ENCODE assay signal across 12 mouse cellular contexts in the genomic region with DNA sequence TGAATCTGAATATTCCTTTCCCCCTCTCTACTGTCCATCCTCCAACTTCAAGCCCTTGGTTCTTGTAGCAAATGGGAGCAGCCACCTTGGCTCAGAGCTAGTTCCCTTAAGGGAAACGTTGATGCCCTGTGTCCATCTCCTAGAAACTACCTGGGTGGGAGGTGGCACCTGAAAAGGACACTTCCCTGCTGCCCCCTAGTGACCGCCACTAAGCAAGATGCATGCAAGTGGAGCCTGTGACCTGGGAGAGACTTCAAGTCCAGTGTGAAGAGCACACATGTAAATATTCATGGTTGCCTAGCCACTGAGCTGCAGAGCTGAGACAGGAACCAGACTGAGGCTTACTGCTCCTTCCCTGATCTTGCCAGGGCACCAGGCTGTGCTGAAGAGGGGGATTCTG.
DNase-seq lines count a peak whose midpoint lies in the region; ATAC-seq and TF ChIP-seq lines count a peak whose summit lies in the region.
"Had no signal": no experiment of that assay in that cellular context is flagged by ENCODE, and none has a peak within 500 bp of the region (broad histone marks: within the 10 kb centered on the region; RNA-seq: fewer than 3 reads in every experiment).

No protein-coding gene starts in this region.

- H3K9ac ChIP-seq in liver, adult 2 months (ENCODE audit: low read depth, low read length): no peak overlapping the region
- H3K9ac ChIP-seq in liver, embryonic 12.5 days: no peak overlapping the region
- H3K9ac ChIP-seq: limb, embryonic 13.5 days; midbrain, embryonic 12.5 days had no signal

- DNase-seq in cerebellum, postnatal 14 days: peak; percentile 52 to 69
- no peak for DNase-seq in cerebellum, adult 11 months
- no peak for DNase-seq in liver, adult 2 months (ENCODE audit: extremely low read depth, low read depth, low spot score)
- peak; percentile 49 for DNase-seq in kidney, adult 9 months
- DNase-seq in yolk sac, embryonic 10.5 days (ENCODE audit: low spot score): no peak
- DNase-seq in heart, postnatal 14 days: no peak
- DNase-seq: cerebellum, adult 8-10 months had no signal

- ATAC-seq in liver, embryonic 12.5 days: no peak
- ATAC-seq: inflammation-experienced regulatory T-cells, adult 6 months had no signal

- no peaks in the 10 kb centered on the region for H3K79me2 ChIP-seq in liver, adult 2 months (ENCODE audit: control insufficient read depth, insufficient read depth, low read length)

- no peak overlapping the region for H3K27ac ChIP-seq in liver, adult 2 months (replicated peaks; ENCODE audit: insufficient read depth, low read depth, low read length)
- no peak overlapping the region for H3K27ac ChIP-seq in liver, embryonic 12.5 days
- H3K27ac ChIP-seq in small intestine, adult 2 months (ENCODE audit: insufficient read depth, low read depth, low read length): no peak overlapping the region
- H3K27ac ChIP-seq: limb, embryonic 13.5 days; midbrain, embryonic 12.5 days had no signal

- no peak overlapping the region for H3K4me3 ChIP-seq in liver, adult 2 months (ENCODE audit: insufficient read depth, low read depth, low read length)
- H3K4me3 ChIP-seq in liver, embryonic 12.5 days: no peak overlapping the region
- no peak overlapping the region for H3K4me3 ChIP-seq in small intestine, adult 2 months (ENCODE audit: low read depth, low read length)
- H3K4me3 ChIP-seq: limb, embryonic 13.5 days; midbrain, embryonic 12.5 days had no signal

- peak; percentile 63 for TF ChIP-seq CTCF in liver, adult 2 months (IDR thresholded peaks at IDR 0.05; ENCODE audit: low read depth, low read length)
- TF ChIP-seq CTCF in small intestine, adult 2 months (IDR thresholded peaks at IDR 0.05; ENCODE audit: extremely low read depth, insufficient read length, insufficient replicate concordance, low read depth, low read length): peak; percentile 52; the same call in 1 of the 2 replicates

- H3K36me3 ChIP-seq in liver, adult 2 months (ENCODE audit: control insufficient read depth, insufficient read depth, low read length): no peaks in the 10 kb centered on the region
- no peaks in the 10 kb centered on the region for H3K36me3 ChIP-seq in liver, embryonic 12.5 days
- H3K36me3 ChIP-seq in small intestine, adult 2 months (ENCODE audit: control insufficient read depth, insufficient read depth, low read length): no peaks in the 10 kb centered on the region
- H3K36me3 ChIP-seq: limb, embryonic 13.5 days; midbrain, embryonic 12.5 days had no signal

- H3K9me3 ChIP-seq in liver, embryonic 12.5 days (replicated peaks): no peaks in the 10 kb centered on the region
- H3K9me3 ChIP-seq: limb, embryonic 13.5 days; midbrain, embryonic 12.5 days had no signal

- intact Hi-C loops in heart, postnatal 14 days (cut with DNase I): loop anchor here (5.0 kb wide), 2 partner anchors 161 to 241 kb away; no protein-coding TSS in a partner anchor

- no peak for TF ChIP-seq POLR2A in liver, adult 2 months (IDR thresholded peaks at IDR 0.05; ENCODE audit: extremely low read depth, insufficient read depth, low read length)
- no peak for TF ChIP-seq POLR2A in small intestine, adult 2 months (IDR thresholded peaks at IDR 0.05; ENCODE audit: low read depth, low read length)

- H3K4me1 ChIP-seq in liver, adult 2 months (ENCODE audit: control insufficient read depth, insufficient read depth, low read length): no peaks in the 10 kb centered on the region
- H3K4me1 ChIP-seq in liver, embryonic 12.5 days: no peaks in the 10 kb centered on the region
- no peaks in the 10 kb centered on the region for H3K4me1 ChIP-seq in small intestine, adult 2 months (ENCODE audit: control insufficient read depth, insufficient read depth, insufficient read length, low read length)
- H3K4me1 ChIP-seq: limb, embryonic 13.5 days; midbrain, embryonic 12.5 days had no signal

- WGBS in liver, adult 2 months: 16% methylated on average over 2 of the region's 2 CpGs
- WGBS in liver, embryonic 12.5 days (ENCODE audit: insufficient replicate concordance): 10% methylated on average over 2 of the region's 2 CpGs
- WGBS in small intestine, adult 2 months: 11% methylated on average over 2 of the region's 2 CpGs

- no peak overlapping the region for H3K4me2 ChIP-seq in liver, embryonic 12.5 days
- H3K4me2 ChIP-seq: limb, embryonic 13.5 days; midbrain, embryonic 12.5 days had no signal

- H3K27me3 ChIP-seq in liver, adult 2 months (ENCODE audit: control insufficient read depth, insufficient read depth, low read length): no peaks in the 10 kb centered on the region
- no peaks in the 10 kb centered on the region; the same call in 1 of the 2 replicates for H3K27me3 ChIP-seq in liver, embryonic 12.5 days (replicated peaks)
- no peaks in the 10 kb centered on the region for H3K27me3 ChIP-seq in small intestine, adult 2 months (ENCODE audit: control insufficient read depth, insufficient read depth, low read length)

Comparison
In these comparisons a context has a peak if more than half of its experiments do, and no peak if none do; other contexts are left out.
1. DNase-seq: peak in cerebellum, postnatal 14 days (2 of 2) and kidney, adult 9 months (single experiment); none in cerebellum, adult 11 months (single experiment), liver, adult 2 months (single experiment), yolk sac, embryonic 10.5 days (single experiment) and heart, postnatal 14 days (0 of 2).